Comparison of ENCODE assay signal across 10 mouse cellular contexts in the genomic region with DNA sequence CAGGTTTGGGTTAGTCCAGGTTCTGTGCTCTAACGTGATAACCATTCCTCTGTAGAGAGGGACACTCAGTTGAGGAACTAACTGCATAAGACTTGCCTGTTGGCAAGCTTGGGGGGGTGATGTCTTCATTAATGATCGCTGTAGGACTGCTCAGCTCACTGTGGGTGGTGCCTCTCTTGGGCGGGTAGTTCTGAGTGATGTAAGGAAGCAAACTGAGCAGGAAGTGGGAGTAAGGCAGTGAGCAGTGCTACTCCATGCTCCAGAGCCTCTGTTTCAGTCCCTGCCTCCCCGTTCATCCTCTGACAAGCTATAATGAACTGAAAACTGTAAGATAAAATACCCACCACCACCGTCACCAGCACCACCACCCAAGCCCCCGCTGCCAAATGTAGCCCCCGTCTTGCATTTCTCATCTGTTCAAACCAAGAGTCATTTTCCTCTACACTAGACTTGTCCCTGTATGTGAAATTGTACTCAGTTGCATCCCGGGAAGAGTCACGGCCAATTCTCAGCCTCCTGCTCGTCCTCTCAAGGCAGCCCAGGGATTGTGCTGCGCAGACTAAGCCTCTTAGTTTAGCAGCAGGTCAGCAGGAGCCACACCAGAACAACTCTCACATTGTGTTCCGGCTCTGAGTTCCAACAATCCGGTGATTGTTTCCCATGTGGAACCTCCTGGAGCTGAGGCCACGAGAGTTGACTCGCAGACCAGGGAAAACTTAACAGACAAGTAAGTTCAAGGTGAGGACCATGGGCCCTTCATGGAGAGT. TPM values are rescaled to one million over a fixed set of nuclear protein-coding genes. Genes with fewer than 3 reads are reported as not detected.
DNase-seq lines count a peak whose midpoint lies in the region; ATAC-seq and TF ChIP-seq lines count a peak whose summit lies in the region.
"Had no signal": no experiment of that assay in that cellular context is flagged by ENCODE, and none has a peak within 500 bp of the region (broad histone marks: within the 10 kb centered on the region; RNA-seq: fewer than 3 reads in every experiment).

No protein-coding gene starts in this region.

- no peak for TF ChIP-seq CTCF in lung, embryonic 14.5 days (IDR thresholded peaks at IDR 0.05; ENCODE audit: low read depth)
- TF ChIP-seq CTCF in heart, postnatal 0 days (IDR thresholded peaks at IDR 0.05; ENCODE audit: low read depth): no peak
- TF ChIP-seq CTCF in liver, postnatal 0 days (IDR thresholded peaks at IDR 0.05; ENCODE audit: low read depth): no peak

- no peaks in the 10 kb centered on the region for H3K27me3 ChIP-seq in lung, embryonic 14.5 days (ENCODE audit: insufficient read depth, low read length)
- no peaks in the 10 kb centered on the region for H3K27me3 ChIP-seq in embryonic facial prominence, embryonic 12.5 days
- no peaks in the 10 kb centered on the region for H3K27me3 ChIP-seq in heart, postnatal 0 days (ENCODE audit: control insufficient read depth, insufficient read depth, low read length)
- H3K27me3 ChIP-seq in liver, postnatal 0 days (ENCODE audit: insufficient read depth, low read length): no peaks in the 10 kb centered on the region
- H3K27me3 ChIP-seq: embryonic facial prominence, embryonic 13.5 days had no signal

- no peak overlapping the region for H3K4me2 ChIP-seq in lung, embryonic 14.5 days
- no peak overlapping the region for H3K4me2 ChIP-seq in embryonic facial prominence, embryonic 12.5 days (replicated peaks)
- no peak overlapping the region for H3K4me2 ChIP-seq in heart, postnatal 0 days (ENCODE audit: low read depth, low read length)
- H3K4me2 ChIP-seq in liver, postnatal 0 days (ENCODE audit: low read depth, low read length): no peak overlapping the region
- H3K4me2 ChIP-seq: embryonic facial prominence, embryonic 13.5 days had no signal

- H3K9ac ChIP-seq in lung, embryonic 14.5 days: no peak overlapping the region
- no peak overlapping the region for H3K9ac ChIP-seq in embryonic facial prominence, embryonic 12.5 days
- no peak overlapping the region for H3K9ac ChIP-seq in heart, postnatal 0 days (replicated peaks; ENCODE audit: low read depth, low read length)
- no peak overlapping the region for H3K9ac ChIP-seq in liver, postnatal 0 days (replicated peaks)
- H3K9ac ChIP-seq: embryonic facial prominence, embryonic 13.5 days had no signal

- no peaks in the 10 kb centered on the region for H3K36me3 ChIP-seq in lung, embryonic 14.5 days (ENCODE audit: insufficient read depth)
- H3K36me3 ChIP-seq in embryonic facial prominence, embryonic 12.5 days: no peaks in the 10 kb centered on the region
- no peaks in the 10 kb centered on the region for H3K36me3 ChIP-seq in heart, postnatal 0 days (replicated peaks; ENCODE audit: control insufficient read depth, insufficient read depth, low read length)
- H3K36me3 ChIP-seq in liver, postnatal 0 days (replicated peaks; ENCODE audit: insufficient read depth, low read length): no peaks in the 10 kb centered on the region
- H3K36me3 ChIP-seq: embryonic facial prominence, embryonic 13.5 days had no signal

- no peak overlapping the region for H3K4me3 ChIP-seq in lung, embryonic 14.5 days (ENCODE audit: low read depth, low read length)
- H3K4me3 ChIP-seq in embryonic facial prominence, embryonic 12.5 days: no peak overlapping the region
- H3K4me3 ChIP-seq in heart, postnatal 0 days (ENCODE audit: low read depth, low read length): no peak overlapping the region
- H3K4me3 ChIP-seq in liver, postnatal 0 days (ENCODE audit: low read depth, low read length): no peak overlapping the region
- H3K4me3 ChIP-seq: embryonic facial prominence, embryonic 13.5 days had no signal

- TF ChIP-seq EP300 in heart, postnatal 0 days (IDR thresholded peaks at IDR 0.05; ENCODE audit: low read depth): no peak
- no peak for TF ChIP-seq EP300 in liver, postnatal 0 days (IDR thresholded peaks at IDR 0.05; ENCODE audit: low read depth)

- H3K27ac ChIP-seq in lung, embryonic 14.5 days (ENCODE audit: low read depth): peak overlapping the region; percentile 52
- peak overlapping the region; percentile 70 for H3K27ac ChIP-seq in embryonic facial prominence, embryonic 12.5 days
- H3K27ac ChIP-seq in heart, postnatal 0 days (ENCODE audit: low read depth): peak overlapping the region; percentile 57; the same call in 1 of the 2 replicates
- H3K27ac ChIP-seq in liver, postnatal 0 days (ENCODE audit: low read depth): no peak overlapping the region
- H3K27ac ChIP-seq: embryonic facial prominence, embryonic 13.5 days had no signal

- peak; percentile 43 for DNase-seq in lung, embryonic 14.5 days
- no peak for DNase-seq in lung, postnatal 4 days
- DNase-seq in heart, postnatal 0 days (ENCODE audit: low spot score): no peak
- DNase-seq in retina, adult 2 months (ENCODE audit: low read depth, low spot score): peak; percentile 48
- no peak for DNase-seq in ovary, adult 18-20 months (ENCODE audit: low spot score)
- no peak for DNase-seq in liver, postnatal 0 days
- DNase-seq in thymus, postnatal 14 days: no peak

- H3K4me1 ChIP-seq in lung, embryonic 14.5 days (ENCODE audit: insufficient read depth): peaks cover 7% of the 10 kb centered on the region
- H3K4me1 ChIP-seq in embryonic facial prominence, embryonic 12.5 days: peaks cover 7% of the 10 kb centered on the region
- H3K4me1 ChIP-seq in heart, postnatal 0 days (ENCODE audit: control insufficient read depth, insufficient read depth): peaks cover under 1% of the 10 kb centered on the region; the same call in 1 of the 2 replicates
- H3K4me1 ChIP-seq in liver, postnatal 0 days (ENCODE audit: insufficient read depth): no peaks in the 10 kb centered on the region

- ATAC-seq in lung, embryonic 14.5 days (ENCODE audit: insufficient read depth): peak; percentile 60; the same call in 1 of the 2 replicates
- ATAC-seq in embryonic facial prominence, embryonic 12.5 days (ENCODE audit: insufficient number of reproducible peaks, insufficient read depth, low FRiP score, low TSS enrichment): no peak
- ATAC-seq in heart, postnatal 0 days (ENCODE audit: insufficient read depth, low read depth): peak; percentile 69; the same call in 1 of the 2 replicates
- no peak for ATAC-seq in liver, postnatal 0 days
- ATAC-seq: Patski had no signal

- WGBS in lung, embryonic 14.5 days: 55% methylated on average over 15 of the region's 15 CpGs
- 31% methylated on average over 15 of the region's 15 CpGs for WGBS in embryonic facial prominence, embryonic 12.5 days
- 59% methylated on average over 15 of the region's 15 CpGs for WGBS in heart, postnatal 0 days
- 62% methylated on average over 15 of the region's 15 CpGs for WGBS in liver, postnatal 0 days (ENCODE audit: insufficient replicate concordance)

- H3K9me3 ChIP-seq in lung, embryonic 14.5 days (ENCODE audit: low read depth, low read length): no peaks in the 10 kb centered on the region
- H3K9me3 ChIP-seq in embryonic facial prominence, embryonic 12.5 days: no peaks in the 10 kb centered on the region
- no peaks in the 10 kb centered on the region for H3K9me3 ChIP-seq in heart, postnatal 0 days (replicated peaks; ENCODE audit: control insufficient read depth, low read length)
- no peaks in the 10 kb centered on the region for H3K9me3 ChIP-seq in liver, postnatal 0 days (ENCODE audit: low read length)
- H3K9me3 ChIP-seq: embryonic facial prominence, embryonic 13.5 days had no signal

RNA-seq across cellular contexts. Expression of a gene that starts 46.9 kb away (rescaled TPM):
- 14.2 and 14.3 TPM in 2 replicates for polyA plus RNA-seq in lung, embryonic 14.5 days (2014; fragmentation: Nextera tagmentation; extraction: Ambion mirVana)
- 23.0 and 24.6 TPM in 2 replicates for polyA plus RNA-seq in embryonic facial prominence, embryonic 12.5 days (2016; fragmentation: Nextera tagmentation; extraction: Ambion mirVana)
- 28.2 and 50.9 TPM in 2 replicates for total RNA-seq in heart, postnatal 0 days (2014; rRNA removed; ENCODE audit: low replicate concordance)
- polyA plus RNA-seq in heart, postnatal 0 days (2015; fragmentation: Nextera tagmentation; extraction: Ambion mirVana): 9.5 and 13.9 TPM in 2 replicates
- polyA plus RNA-seq in liver, postnatal 0 days (2015; fragmentation: Nextera tagmentation; extraction: Ambion mirVana): 13.7 and 14.0 TPM in 2 replicates

Comparison
In these comparisons a context has a peak if more than half of its experiments do, and no peak if none do; other contexts are left out.
1. DNase-seq: peak in lung, embryonic 14.5 days (single experiment) and retina, adult 2 months (single experiment); none in lung, postnatal 4 days (0 of 2), heart, postnatal 0 days (single experiment), ovary, adult 18-20 months (single experiment), liver, postnatal 0 days (single experiment) and thymus, postnatal 14 days (single experiment).
2. ATAC-seq: peak in lung, embryonic 14.5 days (single experiment) and heart, postnatal 0 days (single experiment); none in embryonic facial prominence, embryonic 12.5 days (single experiment) and liver, postnatal 0 days (single experiment).